Mouse (Mus musculus) gastrocnemius, adult 2 months (tissue): ENCODE measurements at regions not wholly inside any gene's neighbourhood (a gene's known extent, or its start where the extent isn't known, plus 50 kb on each side); places are given as distances from the start of the nearest gene placed in this dataset.
A peak's percentile ranks its signal among the peaks of the same experiment; 100 is the strongest.

Source experiments
- DNase-seq: peaks from one replicate; pipeline ENCODE4 v3.0.0; 2022
- H3K27ac ChIP-seq: fragments of 200-600 bp; 2 replicates; pipeline ENCODE4 v1.8.1; 2022; ENCODE audit warnings: mild to moderate bottlenecking
- H3K4me3 ChIP-seq: fragments of 200-600 bp; 2 replicates; pipeline ENCODE4 v1.8.1; 2022; ENCODE audit warnings: mild to moderate bottlenecking, moderate library complexity
- CTCF ChIP-seq: fragments of 200-600 bp; IDR thresholded peaks from 2 replicates; pipeline ENCODE4 v1.8.1; 2022; ENCODE audit warnings: antibody characterized with exemption, mild to moderate bottlenecking, moderate library complexity
- intact Hi-C: fragments of 180-260 bp; cut with DNase I; formaldehyde crosslinking; loops from one replicate; pipeline ENCODE4 v1.15.1; 2025

DNA sequence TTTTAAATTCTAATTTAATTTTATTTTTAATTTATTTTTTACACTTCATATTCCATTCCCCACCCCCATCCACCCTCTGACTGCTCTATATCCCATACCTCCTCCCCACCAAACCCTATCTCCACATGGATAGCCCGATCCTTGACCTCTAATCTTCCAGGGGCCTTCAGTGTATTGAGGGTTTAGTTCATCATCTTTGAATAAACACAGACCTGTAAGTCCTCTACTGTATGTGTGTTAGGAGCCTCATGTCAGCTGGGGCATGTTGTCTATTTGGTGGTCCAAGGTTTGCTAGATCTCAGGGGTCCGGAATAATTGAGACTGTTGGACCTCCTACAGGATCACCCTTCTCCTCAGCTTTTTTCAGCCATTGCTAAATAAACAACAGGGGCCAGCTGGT lies 540.2 kb upstream of the Pcdh20 start:
- no peak for TF ChIP-seq CTCF
- intact Hi-C loops = no loop called here
- DNase-seq = no peak
- H3K27ac ChIP-seq = no peak overlapping the region
- no peak overlapping the region for H3K4me3 ChIP-seq

GRCm38 (mm10) chr14:89009648-89010047 lies 538.5 kb upstream of the Pcdh20 start:
- intact Hi-C loops = no loop called here
- TF ChIP-seq CTCF = no peak
- H3K4me3 ChIP-seq = no peak overlapping the region
- no peak for DNase-seq
- H3K27ac ChIP-seq = no peak overlapping the region

GRCm38 (mm10) chr14:88981895-88982294 lies 510.7 kb upstream of the Pcdh20 start:
- peak; percentile 54 for TF ChIP-seq CTCF
- intact Hi-C loops = no loop called here

DNA sequence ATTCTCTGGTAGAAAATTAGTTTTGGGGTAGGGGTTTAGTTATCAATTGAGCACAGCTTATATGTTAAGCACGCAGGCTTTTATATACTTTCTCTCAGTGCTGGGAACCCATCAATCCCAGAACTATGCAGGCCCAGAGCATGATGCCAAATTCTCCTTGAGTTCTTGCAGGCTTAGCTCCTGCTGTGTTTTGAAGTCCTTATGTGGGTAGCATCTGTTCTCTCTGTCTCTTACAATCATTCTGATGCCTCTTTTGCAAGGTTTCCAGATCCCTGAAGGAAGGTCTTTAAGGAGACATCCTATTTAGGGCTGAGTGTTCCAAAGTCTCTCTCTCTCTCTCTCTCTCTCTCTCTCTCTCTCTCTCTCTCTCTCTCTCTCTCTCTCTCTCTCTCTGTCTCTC lies 504.8 kb upstream of the Pcdh20 start:
- TF ChIP-seq CTCF = no peak
- Histone ChIP-seq H3K4me3 (no peak overlapping the region), H3K27ac (no peak overlapping the region)
- DNase-seq = no peak
- intact Hi-C loops = no loop called here

More at GRCm38 (mm10) chr14:88981895-88982294, 510.7 kb upstream of the Pcdh20 start:
- no peak overlapping the region for H3K27ac ChIP-seq
- DNase-seq = no peak
- H3K4me3 ChIP-seq = no peak overlapping the region

DNA sequence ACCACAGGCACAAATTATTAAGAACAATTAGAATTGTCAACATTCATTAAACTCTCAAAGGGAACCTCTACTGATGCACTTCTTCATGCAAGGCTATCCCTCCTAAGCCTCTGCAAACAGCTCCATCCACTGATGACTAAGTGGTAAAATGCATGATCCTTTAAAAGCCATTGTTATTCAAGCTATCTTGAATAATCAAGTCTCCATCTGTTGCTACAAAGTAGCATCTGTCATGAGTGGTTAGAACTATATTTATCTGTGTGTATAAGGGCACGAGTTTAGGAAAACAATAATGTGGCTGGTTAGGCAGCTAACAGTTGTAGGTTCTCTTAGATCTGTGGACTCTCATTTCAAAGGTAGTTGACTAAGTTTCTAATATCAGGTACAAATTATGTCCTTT lies 463.4 kb upstream of the Pcdh20 start:
- no peak for TF ChIP-seq CTCF
- intact Hi-C loops = no loop called here
- Histone ChIP-seq H3K27ac (no peak overlapping the region), H3K4me3 (no peak overlapping the region)
- DNase-seq = no peak
